Mouse (Mus musculus) heart, adult 2 months (tissue): ENCODE data around the gene Elmod3.

Experiments
- CTCF ChIP-seq: fragments of 200-600 bp; IDR thresholded peaks from 2 replicates; pipeline ENCODE4 v1.8.1; 2022; ENCODE audit warnings: antibody characterized with exemption, mild to moderate bottlenecking, moderate library complexity
- POLR2A ChIP-seq: fragments of 200-500 bp; IDR thresholded peaks from 2 replicates; pipeline ENCODE4 v1.6.1; 2011; ENCODE audit warnings: mild to moderate bottlenecking, low read depth, low read length, control low read depth; ENCODE audit not compliant: insufficient read depth

GRCm38 (mm10) chr6:72608662-72609184, 10.5 kb upstream of the Elmod3 start:
- no peak for TF ChIP-seq CTCF
- TF ChIP-seq POLR2A: no peak
